In the genomic region with DNA sequence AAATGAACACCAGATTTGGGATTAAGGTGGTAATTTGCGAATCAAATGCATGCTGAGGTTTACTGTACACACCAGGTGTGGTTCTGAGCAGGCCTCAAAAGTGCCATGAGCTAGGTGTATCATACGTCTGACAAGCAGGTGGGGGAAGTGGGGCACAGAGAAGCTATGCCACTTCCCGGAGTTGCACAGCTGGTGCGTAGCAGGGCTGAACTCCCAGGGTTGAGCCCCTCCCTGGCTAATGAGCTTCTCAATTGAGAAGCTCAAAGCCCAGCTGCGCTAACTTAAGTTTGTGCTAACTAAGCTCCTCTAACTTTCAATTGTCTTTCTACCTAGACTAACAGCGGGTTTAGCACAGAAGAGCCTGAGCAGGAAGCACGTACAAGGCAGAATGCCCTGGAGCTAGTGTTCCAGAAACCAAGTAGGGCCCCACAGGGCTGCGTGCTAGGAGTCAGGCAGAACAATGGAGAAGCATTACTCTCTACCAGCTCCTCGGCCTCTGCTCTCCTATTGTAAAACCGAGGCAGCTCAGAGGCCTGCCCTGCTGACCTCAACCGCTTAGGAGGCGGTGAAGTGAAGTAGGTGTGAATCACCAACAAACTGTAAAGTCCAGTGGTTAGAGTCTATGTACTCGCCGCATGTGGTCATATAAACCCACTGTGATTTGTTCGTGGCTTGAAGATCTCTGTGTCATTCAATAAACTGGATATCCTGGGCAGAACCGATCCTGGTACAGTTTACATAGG, we compare ENCODE assay signal across 23 mouse cellular contexts. TPM values are rescaled to one million over a fixed set of nuclear protein-coding genes. Genes with fewer than 3 reads are reported as not detected.
DNase-seq lines count a peak whose midpoint lies in the region; ATAC-seq and TF ChIP-seq lines count a peak whose summit lies in the region.
"Had no signal": no experiment of that assay in that cellular context is flagged by ENCODE, and none has a peak within 500 bp of the region (broad histone marks: within the 10 kb centered on the region; RNA-seq: fewer than 3 reads in every experiment).

No protein-coding gene starts in this region.

- TF ChIP-seq CTCF in thymus, adult 2 months (IDR thresholded peaks at IDR 0.05; ENCODE audit: borderline replicate concordance, control insufficient read depth, extremely low read depth, insufficient read depth, low read length, poor library complexity) = no peak

- TF ChIP-seq POLR2A in thymus, adult 2 months (IDR thresholded peaks at IDR 0.05; ENCODE audit: control insufficient read depth, extremely low read depth, insufficient read depth, low read length, poor library complexity) = no peak

- H3K27me3 ChIP-seq in midbrain, embryonic 10.5 days (ENCODE audit: low read depth, poor library complexity, severe bottlenecking) = 0 out of 2 replicates have a peak, but pooled peaks cover 5% of the 10 kb centered on the region
- no peaks in the 10 kb centered on the region for H3K27me3 ChIP-seq in midbrain, embryonic 14.5 days (ENCODE audit: control insufficient read depth, insufficient read depth, low read length)
- H3K27me3 ChIP-seq in thymus, adult 2 months (ENCODE audit: control insufficient read depth, insufficient read depth, low read length) = no peaks in the 10 kb centered on the region
- H3K27me3 ChIP-seq: forebrain, embryonic 13.5 days; liver, embryonic 13.5 days had no signal

- H3K27ac ChIP-seq in midbrain, embryonic 10.5 days (replicated peaks) = peak overlapping the region; percentile 49; the same call in 1 of the 2 replicates
- no peak overlapping the region for H3K27ac ChIP-seq in midbrain, embryonic 14.5 days (replicated peaks; ENCODE audit: low read depth, low read length)
- H3K27ac ChIP-seq in thymus, adult 2 months (ENCODE audit: control insufficient read depth, insufficient read depth, low read length) = no peak overlapping the region
- H3K27ac ChIP-seq: forebrain, embryonic 13.5 days; left cerebral cortex, adult 2 months; liver, embryonic 13.5 days had no signal

- peak; percentile 24 for DNase-seq in midbrain, embryonic 10.5 days (ENCODE audit: low spot score)
- no peak for DNase-seq in midbrain, embryonic 14.5 days
- peak; percentile 84 for DNase-seq in ZHBTc4 (ENCODE audit: low read depth, low spot score)
- DNase-seq in thymus, adult 2 months = peak; percentile 27
- peak; percentile 67 for DNase-seq in thymus, postnatal 4 days
- no peak for DNase-seq in adipocyte (ENCODE audit: low spot score)
- no peak for DNase-seq in right cerebral cortex, postnatal 4 days
- DNase-seq: adrenal gland, postnatal 10 days; cerebellum, adult 2 months; cerebellum, postnatal 25 days; liver, embryonic 13.5 days; lung, embryonic 14.5 days had no signal

- H3K4me3 ChIP-seq in midbrain, embryonic 10.5 days = no peak overlapping the region
- no peak overlapping the region for H3K4me3 ChIP-seq in midbrain, embryonic 14.5 days (replicated peaks; ENCODE audit: low read depth, low read length)
- H3K4me3 ChIP-seq in thymus, adult 2 months (ENCODE audit: control insufficient read depth, insufficient read depth, low read length) = no peak overlapping the region
- H3K4me3 ChIP-seq: forebrain, embryonic 13.5 days; left cerebral cortex, adult 2 months; liver, embryonic 13.5 days; megakaryocyte, embryonic 14.5 days; myocyte had no signal

- 55% methylated on average over 16 of the region's 16 CpGs for WGBS in midbrain, embryonic 10.5 days
- 58% methylated on average over 16 of the region's 16 CpGs for WGBS in midbrain, embryonic 14.5 days
- WGBS in thymus, adult 2 months = 80% methylated on average over 16 of the region's 16 CpGs

- H3K4me1 ChIP-seq in midbrain, embryonic 10.5 days = peaks cover 21% of the 10 kb centered on the region
- H3K4me1 ChIP-seq in midbrain, embryonic 14.5 days (ENCODE audit: control insufficient read depth, insufficient read depth, low read length) = 0 out of 2 replicates have a peak, but pooled peaks cover 2% of the 10 kb centered on the region
- H3K4me1 ChIP-seq in thymus, adult 2 months (replicated peaks; ENCODE audit: control insufficient read depth, insufficient read depth, low read length) = peaks cover 2% of the 10 kb centered on the region; the same call in 1 of the 2 replicates
- H3K4me1 ChIP-seq: liver, embryonic 13.5 days had no signal

- H3K36me3 ChIP-seq in midbrain, embryonic 10.5 days = no peaks in the 10 kb centered on the region
- no peaks in the 10 kb centered on the region for H3K36me3 ChIP-seq in midbrain, embryonic 14.5 days (ENCODE audit: control insufficient read depth, insufficient read depth, low read length)
- H3K36me3 ChIP-seq in thymus, adult 2 months (ENCODE audit: control insufficient read depth, insufficient read depth, low read length) = no peaks in the 10 kb centered on the region
- H3K36me3 ChIP-seq: liver, embryonic 13.5 days had no signal

- no peak overlapping the region for H3K9ac ChIP-seq in midbrain, embryonic 14.5 days (replicated peaks; ENCODE audit: low read length)
- H3K9ac ChIP-seq: forebrain, embryonic 13.5 days; liver, embryonic 13.5 days; lung, embryonic 14.5 days had no signal

- no peak for ATAC-seq in midbrain, embryonic 14.5 days (ENCODE audit: low FRiP score, low TSS enrichment)
- ATAC-seq in megakaryocyte progenitor cell, adult 5-6 weeks (replicated peaks; ENCODE audit: poor library complexity) = no peak
- ATAC-seq: forebrain, embryonic 13.5 days; hindbrain, embryonic 16.5 days; intestine, embryonic 16.5 days; midbrain, embryonic 16.5 days had no signal

- H3K9me3 ChIP-seq in midbrain, embryonic 10.5 days (replicated peaks) = no peaks in the 10 kb centered on the region
- no peaks in the 10 kb centered on the region for H3K9me3 ChIP-seq in midbrain, embryonic 14.5 days (ENCODE audit: control insufficient read depth, low read length)
- H3K9me3 ChIP-seq: forebrain, embryonic 13.5 days; liver, embryonic 13.5 days; megakaryocyte, embryonic 14.5 days had no signal

- no peak overlapping the region for H3K4me2 ChIP-seq in midbrain, embryonic 14.5 days (ENCODE audit: low read length)
- H3K4me2 ChIP-seq: forebrain, embryonic 13.5 days; liver, embryonic 13.5 days; lung, embryonic 14.5 days had no signal

RNA-seq across cellular contexts. Expression of a gene that starts 24.7 kb away (rescaled TPM):
- not detected in 2 replicates for polyA plus RNA-seq in midbrain, embryonic 10.5 days (2016; fragmentation: Nextera tagmentation; extraction: Ambion mirVana)
- 0.04 and 0.13 TPM in 2 replicates for polyA plus RNA-seq in midbrain, embryonic 14.5 days (2014; fragmentation: Nextera tagmentation; extraction: Ambion mirVana)
- 0.99 and 1.1 TPM in 2 replicates for polyA plus RNA-seq in thymus, adult 2 months (2012; rRNA removed)
- total RNA-seq in megakaryocyte progenitor cell, adult 5-6 weeks (2015) = 0.02 and 0.25 TPM in 2 replicates
- total RNA-seq in megakaryocyte progenitor cell, adult 5-6 weeks (2017) = 0.14 TPM in 1 of 2 replicates, not detected in the other
- total RNA-seq: gastrocnemius, adult 18-20 months; hematopoietic stem cell, adult 5-6 weeks had no signal
- polyA plus RNA-seq: C2C12; liver, embryonic 13.5 days; myocyte had no signal

RNA-seq across cellular contexts. Expression of a gene that starts 30.6 kb away (rescaled TPM):
- polyA plus RNA-seq in midbrain, embryonic 10.5 days (2016; fragmentation: Nextera tagmentation; extraction: Ambion mirVana) = 0.77 and 1.4 TPM in 2 replicates
- polyA plus RNA-seq in midbrain, embryonic 14.5 days (2014; fragmentation: Nextera tagmentation; extraction: Ambion mirVana) = 0.12 and 1.6 TPM in 2 replicates
- 4.7 and 8.0 TPM in 2 replicates for polyA plus RNA-seq in thymus, adult 2 months (2012; rRNA removed)
- total RNA-seq in megakaryocyte progenitor cell, adult 5-6 weeks (2015) = 5.8 and 7.7 TPM in 2 replicates
- total RNA-seq in megakaryocyte progenitor cell, adult 5-6 weeks (2017) = 31.1 and 43.2 TPM in 2 replicates

Comparison
In these comparisons a context has a peak if more than half of its experiments do, and no peak if none do; other contexts are left out.
1. DNase-seq: peak in midbrain, embryonic 10.5 days (single experiment), ZHBTc4 (single experiment), thymus, adult 2 months (single experiment) and thymus, postnatal 4 days (single experiment); none in midbrain, embryonic 14.5 days (single experiment), adipocyte (single experiment) and right cerebral cortex, postnatal 4 days (single experiment).